Mouse (Mus musculus) left cerebral cortex, postnatal 36 days (tissue): ENCODE results near the gene Zfp367. TPM values are rescaled to one million over a fixed set of nuclear protein-coding genes. Genes with fewer than 3 reads are reported as not detected.

Experiments
- DNase-seq, 2 experiments: peaks; one replicate each; pipeline ENCODE4 v3.0.0; 2021 to 2022; ENCODE audit warnings: low spot score in 2 of 2, mixed read lengths in 1 of 2
- intact Hi-C: fragments of 180-260 bp; cut with DNase I; formaldehyde crosslinking; loops from one replicate; pipeline ENCODE4 v1.15.1; 2025
- total RNA-seq, 2 experiments: library from RNA; stranded (reverse); gene quantifications; 2 replicates each; pipeline ENCODE4 v1.2.3; 2021

Gene Zfp367
- total RNA-seq, 2 experiments from 2014 or later, result 23.3 to 30.6 TPM

DNA sequence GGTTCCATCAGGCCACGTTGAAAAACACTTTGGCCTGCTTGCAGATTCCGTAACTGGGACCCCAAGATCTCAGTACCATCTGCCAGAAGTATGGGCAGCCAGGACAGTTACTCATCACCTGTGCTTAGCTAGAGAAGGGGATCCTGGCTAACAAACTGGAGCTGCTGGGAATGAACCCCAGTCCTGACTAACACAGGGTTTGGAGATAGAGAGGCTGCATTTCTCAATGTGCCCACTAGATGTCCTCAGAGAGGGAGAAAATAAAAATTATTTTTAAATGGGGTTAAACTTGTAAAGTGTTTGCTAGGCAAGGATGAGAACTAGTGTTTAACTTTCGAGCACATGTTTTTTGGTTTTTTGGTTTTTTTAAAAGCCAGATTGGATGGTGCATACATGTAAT lies 52.8 kb downstream of the Zfp367 start:
- intact Hi-C loops, result no loop called here
- DNase-seq, result no peak

DNA sequence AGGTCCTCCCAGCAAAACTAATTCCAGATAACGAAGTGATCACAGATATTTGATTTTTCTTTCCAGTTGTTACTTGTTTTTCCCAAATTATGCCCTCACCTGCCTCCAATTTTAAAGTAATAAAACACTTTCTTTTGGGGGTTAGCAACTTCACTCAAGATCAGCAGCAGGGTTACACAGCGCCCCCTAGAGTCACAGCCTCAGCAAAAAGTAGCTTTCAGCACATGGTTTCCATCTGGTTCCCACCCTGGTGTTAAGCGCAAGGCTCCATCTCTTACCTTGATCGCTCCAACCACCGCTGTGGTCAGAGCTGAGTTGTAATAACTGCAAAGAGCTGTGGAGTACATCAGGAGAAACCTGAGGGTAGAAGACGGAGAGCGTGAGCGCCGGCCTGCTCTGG lies 54.0 kb downstream of the Zfp367 start:
- intact Hi-C loops, result no loop called here
- no peak for DNase-seq

DNA sequence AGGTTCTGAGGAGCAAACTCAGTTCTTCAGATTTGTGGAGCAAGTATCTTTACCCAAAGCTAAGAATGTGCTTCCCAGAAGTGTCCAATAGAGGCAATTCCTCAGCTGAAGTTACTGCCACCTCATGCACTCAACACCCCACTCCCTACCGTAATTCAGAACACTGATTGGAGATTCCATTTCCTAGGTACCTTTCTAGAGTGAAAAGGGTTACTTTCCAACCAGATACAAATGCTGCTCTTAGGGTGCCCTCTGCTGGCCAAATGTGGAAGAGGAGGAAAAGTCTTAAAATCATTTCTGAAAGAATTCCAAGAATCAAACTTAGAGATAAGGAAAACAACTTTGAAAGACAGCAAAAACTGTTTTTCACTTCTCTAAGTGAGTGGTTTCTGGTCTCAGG lies 59.7 kb downstream of the Zfp367 start:
- intact Hi-C loops, result no loop called here

DNA sequence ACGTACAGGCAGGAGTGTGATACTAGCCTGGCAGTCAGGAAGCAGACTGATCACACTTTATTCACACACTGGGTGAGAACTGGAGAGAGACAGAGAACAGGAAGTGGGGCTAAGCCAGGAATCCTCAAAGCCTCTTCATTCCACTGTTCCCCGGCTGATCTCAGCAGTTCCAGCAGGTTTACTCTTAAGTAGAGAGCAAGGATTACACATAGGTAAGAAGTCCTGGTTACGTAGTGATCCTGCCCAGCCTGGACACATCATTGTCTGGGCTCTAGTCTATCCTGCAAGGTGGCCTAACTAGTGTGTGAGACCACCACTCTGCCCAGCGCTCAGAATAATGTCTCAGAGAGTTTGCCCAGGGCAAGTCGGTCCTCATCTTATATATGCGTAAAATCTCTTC lies 60.2 kb downstream of the Zfp367 start:
- intact Hi-C loops, result no loop called here
- no peak for DNase-seq

More for the DNA sequence above, 59.7 kb downstream of the Zfp367 start:
- DNase-seq, result peak; percentile 18 to 51

DNA sequence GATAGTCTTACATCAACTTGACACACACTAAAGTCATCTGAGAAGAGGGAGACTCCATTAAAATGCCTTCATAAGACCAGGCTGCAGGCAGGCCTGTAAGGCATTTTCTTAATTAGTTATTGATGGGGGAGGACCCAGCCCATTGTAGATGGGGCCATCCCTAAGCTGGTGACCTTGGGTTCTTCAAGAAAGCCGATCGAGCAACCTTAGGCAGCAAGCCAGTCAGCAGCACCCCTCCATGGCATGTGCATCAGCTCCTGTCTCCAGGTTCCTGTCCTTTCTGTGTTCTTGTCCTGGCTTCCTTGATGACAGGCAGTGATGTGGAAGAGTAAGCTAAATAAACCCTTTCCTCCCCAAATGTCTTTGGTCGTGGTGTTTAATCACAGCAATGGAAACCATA lies 60.9 kb downstream of the Zfp367 start:
- DNase-seq, result no peak
- intact Hi-C loops, result no loop called here

DNA sequence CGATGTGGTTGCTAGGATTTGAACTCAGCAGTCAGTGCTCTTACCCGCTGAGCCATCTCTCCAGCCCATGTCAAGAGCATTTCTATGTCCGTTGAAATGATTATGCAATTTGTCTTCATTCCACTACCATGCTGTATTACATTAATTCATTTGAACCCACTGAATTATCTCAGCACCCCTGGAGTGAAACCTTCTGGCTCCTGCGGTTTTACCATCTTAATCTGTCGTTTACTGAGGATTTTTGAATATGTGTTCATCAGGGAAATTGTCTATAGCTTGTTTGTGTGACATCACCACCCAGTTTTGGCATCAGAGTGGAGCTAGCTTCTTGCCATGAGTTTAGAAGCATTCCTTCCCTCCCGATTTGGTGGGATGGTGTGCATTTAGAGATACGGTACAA lies 62.0 kb downstream of the Zfp367 start:
- intact Hi-C loops, result no loop called here
- DNase-seq, result no peak

DNA sequence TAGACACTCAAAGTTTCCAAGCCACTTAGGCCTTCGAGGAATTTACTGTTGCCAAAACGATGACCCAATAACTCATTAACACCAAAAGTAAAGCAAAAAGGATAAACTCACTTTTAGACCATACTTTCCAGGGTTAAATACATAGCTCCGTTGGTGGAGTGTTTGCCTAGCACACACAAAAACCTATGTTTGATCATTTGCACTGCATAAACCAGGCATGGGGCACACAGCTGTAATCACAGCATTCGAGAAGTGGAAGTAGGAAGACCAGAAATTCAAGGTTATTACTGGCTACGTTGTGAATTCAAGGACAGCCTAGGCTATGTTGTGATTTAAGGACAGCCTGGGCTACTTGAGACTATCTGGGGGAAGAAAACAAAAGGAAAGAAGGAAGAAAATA lies 62.7 kb downstream of the Zfp367 start:
- intact Hi-C loops, result no loop called here
- DNase-seq, result no peak

DNA sequence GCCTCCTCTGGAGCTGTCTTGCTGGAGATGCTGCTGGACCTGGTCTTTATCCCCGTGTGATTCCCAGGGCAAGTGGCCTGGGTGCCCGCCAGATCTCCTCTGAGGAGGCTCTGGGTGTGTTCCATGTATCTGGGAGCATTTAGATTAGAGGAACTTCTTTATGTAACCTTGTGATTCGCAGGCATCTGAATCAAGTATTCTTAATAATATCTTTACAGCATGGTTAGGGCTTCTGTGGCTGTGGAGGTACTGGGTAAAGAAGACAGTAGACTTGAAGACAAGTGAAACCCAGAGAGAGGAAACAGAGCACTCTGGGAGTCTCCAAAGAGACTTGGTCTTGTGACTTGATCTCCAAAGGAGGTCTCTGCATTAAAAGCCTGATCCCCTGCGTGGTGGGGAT lies 63.9 kb downstream of the Zfp367 start, which contains the start of gene Hsd17b3:
TSS of gene Hsd17b3 (minus strand) at position 101 of the 400 bp plus-strand sequence.
- intact Hi-C loops, result no loop called here
- no peak for DNase-seq

DNA sequence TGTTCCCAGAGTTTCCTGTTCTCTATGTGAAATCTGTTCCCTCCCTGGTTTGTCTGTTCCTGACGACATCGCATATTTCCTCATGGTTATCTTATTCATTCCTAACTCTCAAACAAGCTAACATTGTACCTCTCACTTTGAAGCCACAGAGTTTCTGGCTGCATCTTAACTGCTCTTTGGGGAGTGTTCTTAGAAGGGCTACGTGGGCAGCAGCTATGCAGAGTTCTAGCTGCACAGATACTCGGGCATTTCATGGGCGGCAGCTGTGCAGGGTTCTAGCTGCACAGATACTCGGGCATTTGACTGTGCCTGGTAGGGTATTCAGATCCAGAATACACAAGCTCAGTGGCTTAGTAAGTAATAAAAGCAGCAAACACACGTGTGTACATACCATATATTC lies 64.9 kb downstream of the Zfp367 start:
- no peak for DNase-seq
- intact Hi-C loops, result no loop called here

DNA sequence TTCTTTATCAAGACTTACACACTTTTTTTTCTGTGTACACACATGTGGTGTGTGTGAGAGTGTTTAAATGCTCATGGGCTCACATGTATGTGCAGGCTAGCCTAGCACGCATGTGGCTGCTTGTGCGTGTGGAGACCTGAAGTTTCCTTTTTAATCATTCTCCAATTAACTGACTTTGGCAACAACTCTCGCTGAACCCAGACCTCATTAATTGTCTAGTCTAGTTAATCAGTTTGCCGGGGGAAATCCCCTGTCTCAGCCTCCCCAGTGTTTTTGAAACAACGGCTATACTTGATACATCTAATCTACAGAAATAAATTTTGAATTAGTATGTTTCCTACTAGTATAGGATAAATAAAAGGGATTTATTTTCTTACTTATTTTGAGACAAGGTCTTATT lies 67.0 kb downstream of the Zfp367 start:
- intact Hi-C loops, result no loop called here
- no peak for DNase-seq

DNA sequence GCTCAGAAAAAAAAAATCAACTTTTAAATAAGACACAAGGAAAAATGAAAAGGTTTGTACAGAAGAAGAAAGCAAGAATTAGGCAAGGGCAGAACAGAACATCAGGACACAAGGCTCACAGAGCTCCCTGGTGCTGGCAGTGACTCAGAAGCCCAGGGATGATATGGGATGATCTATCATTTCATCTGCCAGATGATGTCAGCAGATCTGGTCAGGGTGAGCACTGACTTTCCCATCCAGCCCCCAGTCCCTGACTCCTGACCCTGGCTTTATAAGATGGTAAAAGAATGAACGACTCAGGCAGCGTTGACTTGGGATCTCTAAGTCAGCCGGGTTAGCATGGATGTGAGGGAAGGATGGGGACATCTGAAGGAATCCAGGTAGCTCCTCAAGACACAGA lies 69.7 kb downstream of the Zfp367 start:
- no peak for DNase-seq
- intact Hi-C loops, result no loop called here

Other genes starting within 250 kb of the Zfp367 start
- not detected for gene Hsd17b3, start 64.0 kb downstream of the Zfp367 start, total RNA-seq
- under 1 TPM; 0.67 to 0.77 TPM for gene Slc35d2, start 23.8 kb downstream of the Zfp367 start, total RNA-seq
- gene Habp4, start 8.6 kb upstream of the Zfp367 start, total RNA-seq, result 100 to 1,000 TPM; 181 to 205 TPM
- 10 to 100 TPM; 10.5 to 12.3 TPM for gene Cdc14b, start 122.1 kb upstream of the Zfp367 start, total RNA-seq
- 10 to 100 TPM; 16.9 to 17.8 TPM for gene Aaed1, start 159.5 kb upstream of the Zfp367 start, total RNA-seq
- gene Ctsl, start 217.7 kb upstream of the Zfp367 start, total RNA-seq, result 100 to 1,000 TPM; 136 to 140 TPM